Comparison of ENCODE assay signal across 12 mouse cellular contexts in genomic region chr12:15798019-15798418, GRCm38 (mm10). TPM values are rescaled to one million over a fixed set of nuclear protein-coding genes. Genes with fewer than 3 reads are reported as not detected.
DNase-seq lines count a peak whose midpoint lies in the region; ATAC-seq and TF ChIP-seq lines count a peak whose summit lies in the region.
"Had no signal": no experiment of that assay in that cellular context is flagged by ENCODE, and none has a peak within 500 bp of the region (broad histone marks: within the 10 kb centered on the region; RNA-seq: fewer than 3 reads in every experiment).

No protein-coding gene starts in this region.

- peak; percentile 51; the same call in 1 of the 2 replicates for ATAC-seq in heart, embryonic 14.5 days (ENCODE audit: insufficient number of reproducible peaks, insufficient read depth, low FRiP score, low read depth)
- ATAC-seq in liver, embryonic 13.5 days (ENCODE audit: low read depth): peak; percentile 45; the same call in 1 of the 2 replicates
- ATAC-seq in hindbrain, embryonic 13.5 days (ENCODE audit: low FRiP score): no peak
- no peak for ATAC-seq in midbrain, embryonic 11.5 days (ENCODE audit: low FRiP score)

- TF ChIP-seq POLR2A in kidney, adult 2 months (IDR thresholded peaks at IDR 0.05; ENCODE audit: low read depth, low read length): no peak

- 53% methylated on average over 7 of the region's 7 CpGs for WGBS in kidney, adult 2 months
- 9% methylated on average over 7 of the region's 7 CpGs for WGBS in heart, embryonic 14.5 days
- WGBS in liver, embryonic 13.5 days (ENCODE audit: insufficient replicate concordance): 42% methylated on average over 7 of the region's 7 CpGs
- WGBS in hindbrain, embryonic 13.5 days: 77% methylated on average over 7 of the region's 7 CpGs
- 74% methylated on average over 7 of the region's 7 CpGs for WGBS in midbrain, embryonic 11.5 days

- no peak overlapping the region for H3K27ac ChIP-seq in kidney, adult 2 months (ENCODE audit: insufficient read depth, low read depth, low read length)
- peak overlapping the region in 1 of 2 experiments; percentile 25; a peak in 1 of 4 replicates for H3K27ac ChIP-seq in heart, embryonic 14.5 days (replicated peaks in 1 of 2; ENCODE audit: control insufficient read depth in 1 of 2, insufficient read depth in 1 of 2, low read depth in 2 of 2, low read length in 2 of 2)
- H3K27ac ChIP-seq in liver, embryonic 13.5 days: no peak overlapping the region
- no peak overlapping the region for H3K27ac ChIP-seq in hindbrain, embryonic 13.5 days
- H3K27ac ChIP-seq in midbrain, embryonic 11.5 days (ENCODE audit: low read depth, low read length): no peak overlapping the region
- H3K27ac ChIP-seq: hindbrain, embryonic 10.5 days had no signal

- no peaks in the 10 kb centered on the region; the same call in none of the 2 replicates for H3K36me3 ChIP-seq in kidney, adult 2 months (ENCODE audit: control insufficient read depth, insufficient read depth, low read length)
- peaks cover 94% of the 10 kb centered on the region for H3K36me3 ChIP-seq in heart, embryonic 14.5 days (ENCODE audit: control insufficient read depth, insufficient read depth, low read length)
- H3K36me3 ChIP-seq in liver, embryonic 13.5 days: 0 out of 2 replicates have a peak, but pooled peaks cover 5% of the 10 kb centered on the region
- peaks cover 94% of the 10 kb centered on the region for H3K36me3 ChIP-seq in hindbrain, embryonic 13.5 days
- H3K36me3 ChIP-seq in midbrain, embryonic 11.5 days (ENCODE audit: control insufficient read depth, insufficient read depth, low read length): peaks cover 5% of the 10 kb centered on the region

- no peak overlapping the region for H3K4me2 ChIP-seq in heart, embryonic 14.5 days (ENCODE audit: low read length)
- H3K4me2 ChIP-seq in liver, embryonic 13.5 days: no peak overlapping the region
- H3K4me2 ChIP-seq in hindbrain, embryonic 13.5 days: no peak overlapping the region
- no peak overlapping the region for H3K4me2 ChIP-seq in midbrain, embryonic 11.5 days

- H3K27me3 ChIP-seq in kidney, adult 2 months (replicated peaks; ENCODE audit: control insufficient read depth, insufficient read depth, low read length): no peaks in the 10 kb centered on the region
- H3K27me3 ChIP-seq in heart, embryonic 14.5 days (ENCODE audit: control insufficient read depth, insufficient read depth, low read length): no peaks in the 10 kb centered on the region
- no peaks in the 10 kb centered on the region for H3K27me3 ChIP-seq in liver, embryonic 13.5 days
- no peaks in the 10 kb centered on the region for H3K27me3 ChIP-seq in hindbrain, embryonic 13.5 days
- no peaks in the 10 kb centered on the region for H3K27me3 ChIP-seq in midbrain, embryonic 11.5 days (ENCODE audit: control insufficient read depth, insufficient read depth, low read length)
- H3K27me3 ChIP-seq: CH12.LX had no signal

- H3K4me3 ChIP-seq in kidney, adult 2 months (ENCODE audit: insufficient read depth, low read depth, low read length): no peak overlapping the region
- no peak overlapping the region for H3K4me3 ChIP-seq in heart, embryonic 14.5 days (ENCODE audit: control insufficient read depth in 1 of 2, insufficient read depth in 1 of 2, low read depth in 1 of 2, low read length in 2 of 2)
- H3K4me3 ChIP-seq in liver, embryonic 13.5 days (replicated peaks): no peak overlapping the region
- H3K4me3 ChIP-seq in hindbrain, embryonic 13.5 days: no peak overlapping the region
- H3K4me3 ChIP-seq in midbrain, embryonic 11.5 days (ENCODE audit: low read depth, low read length): no peak overlapping the region
- H3K4me3 ChIP-seq: hindbrain, embryonic 10.5 days had no signal

- no peaks in the 10 kb centered on the region for H3K9me3 ChIP-seq in heart, embryonic 14.5 days (ENCODE audit: control insufficient read depth, low read length)
- no peaks in the 10 kb centered on the region for H3K9me3 ChIP-seq in liver, embryonic 13.5 days (replicated peaks)
- no peaks in the 10 kb centered on the region for H3K9me3 ChIP-seq in hindbrain, embryonic 13.5 days
- H3K9me3 ChIP-seq in midbrain, embryonic 11.5 days (ENCODE audit: control insufficient read depth, low read length): no peaks in the 10 kb centered on the region
- H3K9me3 ChIP-seq: hindbrain, embryonic 10.5 days had no signal

- no peak overlapping the region for H3K9ac ChIP-seq in heart, embryonic 14.5 days (ENCODE audit: low read length)
- H3K9ac ChIP-seq in liver, embryonic 13.5 days: no peak overlapping the region
- no peak overlapping the region for H3K9ac ChIP-seq in hindbrain, embryonic 13.5 days
- no peak overlapping the region for H3K9ac ChIP-seq in midbrain, embryonic 11.5 days (ENCODE audit: low read length)

- H3K4me1 ChIP-seq in kidney, adult 2 months (ENCODE audit: control insufficient read depth, insufficient read depth, low read length): peaks cover 4% of the 10 kb centered on the region
- H3K4me1 ChIP-seq in heart, embryonic 14.5 days (ENCODE audit: control insufficient read depth in 2 of 2, insufficient read depth in 2 of 2, low read length in 2 of 2): peaks cover 21 to 52% of the 10 kb centered on the region in 2 experiments
- 0 out of 2 replicates have a peak, but pooled peaks cover 3% of the 10 kb centered on the region for H3K4me1 ChIP-seq in liver, embryonic 13.5 days (replicated peaks)
- H3K4me1 ChIP-seq in hindbrain, embryonic 13.5 days (replicated peaks): peaks cover 70% of the 10 kb centered on the region
- H3K4me1 ChIP-seq in midbrain, embryonic 11.5 days (ENCODE audit: control insufficient read depth, insufficient read depth, low read length): peaks cover 4% of the 10 kb centered on the region; the same call in 1 of the 2 replicates

- TF ChIP-seq CTCF in kidney, adult 2 months (conservative IDR thresholded peaks at IDR 0.05; ENCODE audit: insufficient read depth, insufficient read length, low read depth, low read length): no peak

- DNase-seq in kidney, adult 2 months: peak; percentile 83
- DNase-seq in kidney, postnatal 4 days: no peak
- DNase-seq in liver, embryonic 13.5 days: no peak
- peak; percentile 80 for DNase-seq in lung, postnatal 36 days
- DNase-seq in midbrain, embryonic 11.5 days (ENCODE audit: low spot score, missing footprints): no peak
- no peak for DNase-seq in thymus, postnatal 36 days
- DNase-seq: midbrain, embryonic 14.5 days; right cerebral cortex, postnatal 4 days had no signal

RNA-seq across cellular contexts. Expression of gene Trib2, which starts 18.7 kb away (rescaled TPM):
- polyA plus RNA-seq in kidney, adult 2 months (2012; rRNA removed): 22.2 and 24.5 TPM in 2 replicates
- 55.5 and 62.3 TPM in 2 replicates for polyA plus RNA-seq in heart, embryonic 14.5 days (2014; fragmentation: Nextera tagmentation; extraction: Ambion mirVana)
- 2.8 and 3.4 TPM in 2 replicates for polyA plus RNA-seq in liver, embryonic 13.5 days (2015; fragmentation: Nextera tagmentation; extraction: Ambion mirVana)
- polyA plus RNA-seq in hindbrain, embryonic 13.5 days (2015; fragmentation: Nextera tagmentation; extraction: Ambion mirVana): 128 and 135 TPM in 2 replicates
- 63.7 and 70.8 TPM in 2 replicates for polyA plus RNA-seq in midbrain, embryonic 11.5 days (2014; fragmentation: Nextera tagmentation; extraction: Ambion mirVana)

Comparison
In these comparisons a context has a peak if more than half of its experiments do, and no peak if none do; other contexts are left out.
1. DNase-seq: peak in kidney, adult 2 months (single experiment) and lung, postnatal 36 days (single experiment); none in kidney, postnatal 4 days (0 of 2), liver, embryonic 13.5 days (single experiment), midbrain, embryonic 11.5 days (single experiment) and thymus, postnatal 36 days (0 of 2).
2. ATAC-seq: peak in heart, embryonic 14.5 days (single experiment) and liver, embryonic 13.5 days (single experiment); none in hindbrain, embryonic 13.5 days (single experiment) and midbrain, embryonic 11.5 days (single experiment).